Mouse (Mus musculus) MN1 (cell line): ENCODE data around the gene Gm8279.
"Not testable (repeated sequence)": the region's sequence is repeated elsewhere in the genome, so short reads cannot be mapped to it uniquely, and the experiment has no call there.

Source experiments
- DNase-seq: peaks from one replicate; pipeline ENCODE4 v3.0.0-alpha.2; 2016; ENCODE audit warnings: low spot score

Gm8279 gene

DNA sequence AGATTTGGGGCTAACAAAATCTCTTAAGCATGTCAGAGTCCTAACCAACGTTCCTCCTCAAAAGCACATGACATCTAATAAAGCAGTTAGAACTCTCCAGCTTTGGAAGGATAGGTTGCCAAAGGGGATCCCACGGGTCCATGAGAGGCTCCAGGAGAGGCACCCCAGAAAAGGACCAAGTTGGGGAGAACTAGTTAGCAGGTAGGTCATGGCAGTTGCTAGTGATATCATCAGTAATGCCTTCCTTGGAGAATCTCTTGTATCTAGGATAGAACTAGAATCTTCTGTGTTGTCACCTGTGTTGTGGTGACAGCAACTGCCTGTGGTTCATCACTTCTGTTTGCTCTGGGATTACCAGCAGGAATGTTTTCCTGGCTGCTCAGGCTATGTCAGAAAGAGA lies at the start of gene Gm8279:
Gene Gm8279, plus strand, starts transcription at position 301 of the 400 bp plus-strand sequence.
- not testable (repeated sequence) for DNase-seq

DNA sequence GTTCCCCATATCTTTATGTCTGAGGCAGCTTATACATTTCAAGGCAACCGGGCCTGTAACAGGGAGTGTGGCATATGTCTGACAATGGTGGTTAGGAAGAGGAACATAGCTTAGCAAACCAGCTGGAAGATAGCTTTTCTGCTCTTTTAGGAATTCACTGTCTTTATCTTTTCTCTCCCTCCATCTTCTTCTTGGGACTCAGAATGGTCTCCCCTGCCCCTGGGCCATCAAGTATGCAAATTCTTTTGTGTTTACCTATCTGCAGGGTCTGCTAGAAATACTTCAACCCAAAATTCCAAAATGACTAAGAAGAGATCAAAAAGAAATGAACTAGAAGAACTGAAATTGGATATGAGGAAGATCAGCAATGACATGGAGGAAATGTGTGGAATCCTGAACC lies 32.9 kb downstream of the Gm8279 start, which contains the start of gene Gm3317:
Gene Gm3317, plus strand, starts transcription at position 301 of the 400 bp plus-strand sequence.
- not testable (repeated sequence) for DNase-seq

DNA sequence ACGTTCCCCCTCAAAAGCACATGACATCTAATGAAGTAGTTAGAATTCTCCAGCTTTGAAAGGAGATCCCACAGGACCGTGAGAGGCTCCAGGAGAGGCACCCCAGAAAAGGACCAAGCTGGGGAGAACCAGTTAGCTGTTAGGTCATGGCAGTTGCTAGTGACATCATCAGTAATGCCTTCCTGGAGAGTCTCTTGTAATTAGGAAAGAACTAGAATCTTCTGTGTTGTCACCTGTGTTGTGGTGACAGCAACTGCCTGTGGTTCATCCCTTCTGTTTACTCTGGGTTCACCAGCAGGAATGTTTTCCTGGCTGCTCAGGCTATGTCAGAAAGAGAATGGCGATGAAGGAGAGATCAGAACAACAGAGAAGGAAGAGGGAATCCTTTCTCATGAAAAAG lies 54.2 kb downstream of the Gm8279 start, which contains the start of gene Gm8271:
Gene Gm8271, plus strand, starts transcription at position 301 of the 400 bp plus-strand sequence.
- not testable (repeated sequence) for DNase-seq
